28 mouse cellular contexts compared by ENCODE assay signal in the genomic region with DNA sequence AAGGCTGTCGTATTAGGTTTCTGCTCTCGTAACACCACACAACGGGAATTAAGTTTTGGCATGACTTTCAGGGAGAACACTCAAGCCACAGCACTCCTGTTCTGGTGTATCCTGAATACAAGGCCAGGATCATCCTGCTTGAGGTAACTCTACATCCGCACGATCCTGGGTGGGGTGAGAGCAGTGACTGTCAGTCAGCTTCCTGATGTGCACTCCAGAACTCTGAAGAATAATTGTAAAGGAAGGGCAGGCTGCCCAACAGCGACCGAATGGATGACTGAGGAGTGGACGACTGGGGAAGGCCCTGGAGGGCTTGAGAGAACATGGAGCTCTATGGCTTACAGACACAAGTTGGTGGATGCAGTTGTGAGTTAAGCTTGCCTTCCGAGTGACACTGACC.
DNase-seq lines count a peak whose midpoint lies in the region; ATAC-seq and TF ChIP-seq lines count a peak whose summit lies in the region.
"Had no signal": no experiment of that assay in that cellular context is flagged by ENCODE, and none has a peak within 500 bp of the region (broad histone marks: within the 10 kb centered on the region; RNA-seq: fewer than 3 reads in every experiment).

No protein-coding gene starts in this region.

- 77% methylated on average over 9 of the region's 9 CpGs for WGBS in embryonic facial prominence, embryonic 15.5 days
- 82% methylated on average over 9 of the region's 9 CpGs for WGBS in embryonic facial prominence, embryonic 10.5 days
- 77% methylated on average over 9 of the region's 9 CpGs for WGBS in kidney, adult 2 months
- 73% methylated on average over 9 of the region's 9 CpGs for WGBS in lung, embryonic 16.5 days
- WGBS in lung, adult 2 months: 54% methylated on average over 9 of the region's 9 CpGs
- WGBS in midbrain, embryonic 16.5 days: 93% methylated on average over 9 of the region's 9 CpGs

- peaks cover 45% of the 10 kb centered on the region for H3K4me1 ChIP-seq in embryonic facial prominence, embryonic 15.5 days
- peaks cover 22% of the 10 kb centered on the region for H3K4me1 ChIP-seq in embryonic facial prominence, embryonic 10.5 days
- peaks cover 24% of the 10 kb centered on the region for H3K4me1 ChIP-seq in kidney, adult 2 months (ENCODE audit: control insufficient read depth, insufficient read depth, low read length)
- H3K4me1 ChIP-seq in lung, embryonic 16.5 days (replicated peaks; ENCODE audit: control insufficient read depth, insufficient read depth, low read length): peaks cover 37% of the 10 kb centered on the region
- peaks cover 22% of the 10 kb centered on the region for H3K4me1 ChIP-seq in lung, adult 2 months (ENCODE audit: control insufficient read depth, insufficient read depth, low read length)
- peaks cover 6% of the 10 kb centered on the region for H3K4me1 ChIP-seq in midbrain, embryonic 16.5 days (ENCODE audit: control insufficient read depth, insufficient read depth, low read length)

- peak overlapping the region; percentile 71; the same call in 1 of the 2 replicates for H3K27ac ChIP-seq in embryonic facial prominence, embryonic 15.5 days (replicated peaks)
- no peak overlapping the region for H3K27ac ChIP-seq in embryonic facial prominence, embryonic 10.5 days (replicated peaks)
- H3K27ac ChIP-seq in kidney, adult 2 months (ENCODE audit: insufficient read depth, low read depth, low read length): no peak overlapping the region
- peak overlapping the region; percentile 14; the same call in 1 of the 2 replicates for H3K27ac ChIP-seq in lung, embryonic 16.5 days (ENCODE audit: low read length)
- H3K27ac ChIP-seq in midbrain, embryonic 16.5 days (ENCODE audit: low read length): no peak overlapping the region
- H3K27ac ChIP-seq: hindbrain, embryonic 13.5 days; liver, embryonic 15.5 days; macrophage; midbrain, embryonic 13.5 days had no signal

- no peaks in the 10 kb centered on the region for H3K27me3 ChIP-seq in embryonic facial prominence, embryonic 15.5 days
- H3K27me3 ChIP-seq in embryonic facial prominence, embryonic 10.5 days (replicated peaks; ENCODE audit: low read depth, poor library complexity, severe bottlenecking): no peaks in the 10 kb centered on the region
- no peaks in the 10 kb centered on the region for H3K27me3 ChIP-seq in kidney, adult 2 months (replicated peaks; ENCODE audit: control insufficient read depth, insufficient read depth, low read length)
- H3K27me3 ChIP-seq in lung, embryonic 16.5 days (ENCODE audit: control insufficient read depth, insufficient read depth, low read depth, low read length): no peaks in the 10 kb centered on the region
- H3K27me3 ChIP-seq in midbrain, embryonic 16.5 days (ENCODE audit: control insufficient read depth, insufficient read depth, low read depth, low read length): no peaks in the 10 kb centered on the region
- H3K27me3 ChIP-seq: CH12.LX; hindbrain, embryonic 13.5 days; midbrain, embryonic 13.5 days had no signal

- no peak for TF ChIP-seq POLR2A in kidney, adult 2 months (IDR thresholded peaks at IDR 0.05; ENCODE audit: low read depth, low read length)
- TF ChIP-seq POLR2A in lung, adult 2 months (IDR thresholded peaks at IDR 0.05; ENCODE audit: borderline replicate concordance, extremely low read depth, low read depth, low read length): no peak

- no peak for TF ChIP-seq CTCF in kidney, adult 2 months (conservative IDR thresholded peaks at IDR 0.05; ENCODE audit: insufficient read depth, insufficient read length, low read depth, low read length)
- no peak for TF ChIP-seq CTCF in lung, adult 2 months (IDR thresholded peaks at IDR 0.05; ENCODE audit: insufficient read depth, low read length)

- H3K4me2 ChIP-seq in embryonic facial prominence, embryonic 15.5 days (replicated peaks): no peak overlapping the region
- H3K4me2 ChIP-seq in lung, embryonic 16.5 days (ENCODE audit: low read depth, low read length): no peak overlapping the region
- H3K4me2 ChIP-seq in midbrain, embryonic 16.5 days (ENCODE audit: low read length): no peak overlapping the region
- H3K4me2 ChIP-seq: heart, embryonic 11.5 days; hindbrain, embryonic 13.5 days; liver, embryonic 15.5 days; midbrain, embryonic 13.5 days had no signal

- H3K36me3 ChIP-seq in embryonic facial prominence, embryonic 15.5 days: no peaks in the 10 kb centered on the region
- H3K36me3 ChIP-seq in embryonic facial prominence, embryonic 10.5 days (replicated peaks): no peaks in the 10 kb centered on the region
- H3K36me3 ChIP-seq in kidney, adult 2 months (ENCODE audit: control insufficient read depth, insufficient read depth, low read length): no peaks in the 10 kb centered on the region
- H3K36me3 ChIP-seq in lung, embryonic 16.5 days (ENCODE audit: control insufficient read depth, insufficient read depth, low read length): no peaks in the 10 kb centered on the region
- H3K36me3 ChIP-seq in midbrain, embryonic 16.5 days (ENCODE audit: control insufficient read depth, insufficient read depth, low read length): no peaks in the 10 kb centered on the region
- H3K36me3 ChIP-seq: hindbrain, embryonic 13.5 days; liver, embryonic 15.5 days; midbrain, embryonic 13.5 days had no signal

- ATAC-seq in embryonic facial prominence, embryonic 15.5 days (ENCODE audit: insufficient number of reproducible peaks, low FRiP score, low TSS enrichment, low read depth): no peak
- no peak for ATAC-seq in lung, embryonic 16.5 days (ENCODE audit: low read depth)
- ATAC-seq in midbrain, embryonic 16.5 days: no peak
- ATAC-seq: activated CD4-positive, CD25-positive, alpha-beta regulatory T cell, adult 4 months; forebrain, embryonic 14.5 days; intestine, postnatal 0 days; lung, postnatal 0 days; midbrain, embryonic 13.5 days had no signal

- no peaks in the 10 kb centered on the region for H3K9me3 ChIP-seq in embryonic facial prominence, embryonic 15.5 days (replicated peaks)
- 0 out of 2 replicates have a peak, but pooled peaks cover 5% of the 10 kb centered on the region for H3K9me3 ChIP-seq in embryonic facial prominence, embryonic 10.5 days
- H3K9me3 ChIP-seq in lung, embryonic 16.5 days (ENCODE audit: control insufficient read depth, low read length): no peaks in the 10 kb centered on the region
- H3K9me3 ChIP-seq in midbrain, embryonic 16.5 days (replicated peaks; ENCODE audit: control insufficient read depth, low read length, poor library complexity, severe bottlenecking): no peaks in the 10 kb centered on the region
- H3K9me3 ChIP-seq: hindbrain, embryonic 13.5 days; liver, embryonic 15.5 days; midbrain, embryonic 13.5 days had no signal

- H3K9ac ChIP-seq in embryonic facial prominence, embryonic 15.5 days: no peak overlapping the region
- no peak overlapping the region for H3K9ac ChIP-seq in lung, embryonic 16.5 days (ENCODE audit: low read length)
- no peak overlapping the region for H3K9ac ChIP-seq in midbrain, embryonic 16.5 days (ENCODE audit: low read depth, low read length)
- H3K9ac ChIP-seq: hindbrain, embryonic 13.5 days; liver, embryonic 15.5 days; midbrain, embryonic 13.5 days had no signal

- H3K4me3 ChIP-seq in embryonic facial prominence, embryonic 15.5 days (replicated peaks): no peak overlapping the region
- no peak overlapping the region for H3K4me3 ChIP-seq in embryonic facial prominence, embryonic 10.5 days
- H3K4me3 ChIP-seq in kidney, adult 2 months (ENCODE audit: insufficient read depth, low read depth, low read length): no peak overlapping the region
- H3K4me3 ChIP-seq in lung, embryonic 16.5 days (ENCODE audit: low read length): no peak overlapping the region
- H3K4me3 ChIP-seq in lung, adult 2 months (replicated peaks; ENCODE audit: extremely low read depth, low read depth, low read length): no peak overlapping the region
- no peak overlapping the region for H3K4me3 ChIP-seq in midbrain, embryonic 16.5 days (ENCODE audit: low read depth, low read length)
- H3K4me3 ChIP-seq: hindbrain, embryonic 13.5 days; liver, embryonic 15.5 days; midbrain, embryonic 13.5 days had no signal

- no peak for DNase-seq in embryonic facial prominence, embryonic 10.5 days (ENCODE audit: low spot score)
- DNase-seq in kidney, adult 2 months: peak; percentile 52
- DNase-seq in kidney, postnatal 4 days: no peak
- no peak for DNase-seq in lung, adult 2 months
- no peak for DNase-seq in c-Kit-positive CD71-positive TER-119-positive erythroid progenitor cells, embryonic 14.5 days (ENCODE audit: low spot score)
- DNase-seq: adrenal gland, adult 2 months; adrenal gland, postnatal 36 days; cerebellum, adult 8-10 months; cerebellum, postnatal 25 days; gastrocnemius, postnatal 25 days; heart, postnatal 36 days; kidney, postnatal 14 days; right cerebral cortex, postnatal 4 days; thymus, adult 2 months; thymus, postnatal 36 days had no signal

Comparison
In these comparisons a context has a peak if more than half of its experiments do, and no peak if none do; other contexts are left out.
1. H3K27ac ChIP-seq: peak in embryonic facial prominence, embryonic 15.5 days (single experiment) and lung, embryonic 16.5 days (single experiment); none in embryonic facial prominence, embryonic 10.5 days (single experiment), kidney, adult 2 months (single experiment) and midbrain, embryonic 16.5 days (single experiment).